ENCODE assay signal across 14 mouse cellular contexts in the genomic region with DNA sequence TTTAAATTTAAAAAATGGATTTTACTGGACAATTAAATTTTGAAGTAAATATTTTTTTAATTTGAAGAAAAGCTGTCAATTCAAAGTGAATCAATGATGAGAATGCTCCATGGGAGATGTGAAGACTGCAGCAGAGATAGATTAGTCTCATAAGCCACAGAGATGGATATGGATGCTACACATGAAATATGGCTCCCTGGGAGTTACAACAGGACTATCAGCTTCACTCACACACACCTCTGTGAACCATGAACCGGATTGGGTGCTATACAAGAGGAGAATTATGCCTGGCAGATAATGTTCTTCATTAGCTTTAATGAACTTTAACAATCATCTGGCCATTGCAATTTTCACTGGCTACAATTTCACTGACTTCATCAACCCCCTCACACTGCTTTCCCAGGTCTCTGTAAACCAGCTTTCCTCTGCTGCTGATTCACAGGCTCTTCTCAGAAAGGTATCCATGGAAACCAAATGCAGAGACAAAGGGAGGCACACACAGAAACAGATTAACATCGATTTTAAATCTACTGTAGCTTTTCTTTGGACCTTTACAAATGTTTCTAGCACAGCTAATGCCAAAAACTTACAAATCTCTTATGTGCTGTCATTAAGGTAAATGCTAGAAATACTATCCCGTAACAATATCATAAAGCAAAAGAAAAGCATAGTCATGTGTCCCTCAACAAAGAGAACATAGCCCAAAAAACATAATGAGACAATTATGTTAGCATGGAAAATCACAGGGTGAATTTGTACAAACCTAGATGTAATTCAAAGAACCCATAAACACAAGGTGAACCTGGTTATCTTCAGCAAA. TPM values are rescaled to one million over a fixed set of nuclear protein-coding genes. Genes with fewer than 3 reads are reported as not detected.
DNase-seq lines count a peak whose midpoint lies in the region; ATAC-seq and TF ChIP-seq lines count a peak whose summit lies in the region.
"Had no signal": no experiment of that assay in that cellular context is flagged by ENCODE, and none has a peak within 500 bp of the region (broad histone marks: within the 10 kb centered on the region; RNA-seq: fewer than 3 reads in every experiment).

No protein-coding gene starts in this region.

- no peaks in the 10 kb centered on the region for H3K36me3 ChIP-seq in embryonic facial prominence, embryonic 11.5 days (replicated peaks; ENCODE audit: control insufficient read depth, insufficient read depth, low read depth, low read length)
- H3K36me3 ChIP-seq in hindbrain, postnatal 0 days (ENCODE audit: insufficient read depth, low read length), result no peaks in the 10 kb centered on the region
- H3K36me3 ChIP-seq in midbrain, embryonic 16.5 days (ENCODE audit: control insufficient read depth, insufficient read depth, low read length), result no peaks in the 10 kb centered on the region
- no peaks in the 10 kb centered on the region for H3K36me3 ChIP-seq in intestine, embryonic 16.5 days (ENCODE audit: control insufficient read depth, insufficient read depth, low read length)

- 58% methylated on average over 3 of the region's 3 CpGs for WGBS in embryonic facial prominence, embryonic 11.5 days
- 25% methylated on average over 3 of the region's 3 CpGs for WGBS in hindbrain, postnatal 0 days
- 11% methylated on average over 3 of the region's 3 CpGs for WGBS in midbrain, embryonic 16.5 days
- WGBS in intestine, embryonic 16.5 days, result 53% methylated on average over 3 of the region's 3 CpGs

- no peak for ATAC-seq in embryonic facial prominence, embryonic 11.5 days (replicated peaks; ENCODE audit: insufficient number of reproducible peaks, low FRiP score, low TSS enrichment, low read depth)
- ATAC-seq in hindbrain, postnatal 0 days, result peak; percentile 92
- peak; percentile 97 for ATAC-seq in midbrain, embryonic 16.5 days
- ATAC-seq in intestine, embryonic 16.5 days, result no peak

- H3K9me3 ChIP-seq in embryonic facial prominence, embryonic 11.5 days (replicated peaks; ENCODE audit: control insufficient read depth, low read length), result no peaks in the 10 kb centered on the region
- H3K9me3 ChIP-seq in hindbrain, postnatal 0 days (ENCODE audit: low read length), result no peaks in the 10 kb centered on the region
- no peaks in the 10 kb centered on the region for H3K9me3 ChIP-seq in midbrain, embryonic 16.5 days (replicated peaks; ENCODE audit: control insufficient read depth, low read length, poor library complexity, severe bottlenecking)
- no peaks in the 10 kb centered on the region for H3K9me3 ChIP-seq in intestine, embryonic 16.5 days (ENCODE audit: control insufficient read depth, low read length)

- no peak overlapping the region for H3K4me2 ChIP-seq in embryonic facial prominence, embryonic 11.5 days (ENCODE audit: low read depth, low read length)
- H3K4me2 ChIP-seq in hindbrain, postnatal 0 days (ENCODE audit: low read depth, low read length), result no peak overlapping the region; the same call in 1 of the 2 replicates
- H3K4me2 ChIP-seq in midbrain, embryonic 16.5 days (ENCODE audit: low read length), result no peak overlapping the region
- H3K4me2 ChIP-seq in intestine, embryonic 16.5 days (ENCODE audit: low read depth, low read length), result no peak overlapping the region

- H3K27ac ChIP-seq in embryonic facial prominence, embryonic 11.5 days (replicated peaks; ENCODE audit: low read depth, low read length), result no peak overlapping the region
- peak overlapping the region; percentile 74; the same call in 1 of the 2 replicates for H3K27ac ChIP-seq in hindbrain, postnatal 0 days
- peak overlapping the region; percentile 91 for H3K27ac ChIP-seq in midbrain, embryonic 16.5 days (ENCODE audit: low read length)
- H3K27ac ChIP-seq in intestine, embryonic 16.5 days (ENCODE audit: low read length), result no peak overlapping the region

- TF ChIP-seq CTCF in hindbrain, postnatal 0 days (IDR thresholded peaks at IDR 0.05; ENCODE audit: low read depth), result no peak

- H3K4me3 ChIP-seq in embryonic facial prominence, embryonic 11.5 days (ENCODE audit: low read depth, low read length), result no peak overlapping the region
- H3K4me3 ChIP-seq in hindbrain, postnatal 0 days (ENCODE audit: low read length), result no peak overlapping the region
- H3K4me3 ChIP-seq in midbrain, embryonic 16.5 days (ENCODE audit: low read depth, low read length), result no peak overlapping the region
- no peak overlapping the region for H3K4me3 ChIP-seq in intestine, embryonic 16.5 days (ENCODE audit: low read length)

- no peaks in the 10 kb centered on the region for H3K27me3 ChIP-seq in embryonic facial prominence, embryonic 11.5 days (ENCODE audit: control insufficient read depth, insufficient read depth, low read length)
- no peaks in the 10 kb centered on the region for H3K27me3 ChIP-seq in hindbrain, postnatal 0 days (ENCODE audit: insufficient read depth, low read length)
- no peaks in the 10 kb centered on the region for H3K27me3 ChIP-seq in midbrain, embryonic 16.5 days (ENCODE audit: control insufficient read depth, insufficient read depth, low read depth, low read length)
- H3K27me3 ChIP-seq in intestine, embryonic 16.5 days (replicated peaks; ENCODE audit: control insufficient read depth, insufficient read depth, low read length), result no peaks in the 10 kb centered on the region

- H3K9ac ChIP-seq in embryonic facial prominence, embryonic 11.5 days (replicated peaks; ENCODE audit: low read length), result no peak overlapping the region
- H3K9ac ChIP-seq in hindbrain, postnatal 0 days (replicated peaks; ENCODE audit: low read length), result no peak overlapping the region
- no peak overlapping the region for H3K9ac ChIP-seq in midbrain, embryonic 16.5 days (ENCODE audit: low read depth, low read length)
- H3K9ac ChIP-seq in intestine, embryonic 16.5 days (ENCODE audit: low read depth, low read length), result no peak overlapping the region

- DNase-seq in brain, adult 2 months (ENCODE audit: low read depth, low spot score), result peak; percentile 84
- peak; percentile 43 for DNase-seq in embryonic facial prominence, embryonic 11.5 days (ENCODE audit: low spot score)
- peak; percentile 79 for DNase-seq in hindbrain, postnatal 0 days (ENCODE audit: low spot score)
- no peak for DNase-seq in cerebellum, adult 11-12 months
- DNase-seq in T-cell, adult 2 months (ENCODE audit: low spot score), result no peak
- DNase-seq: adrenal gland, postnatal 25 days had no signal

- no peaks in the 10 kb centered on the region for H3K4me1 ChIP-seq in embryonic facial prominence, embryonic 11.5 days (ENCODE audit: control insufficient read depth, insufficient read depth, low read length)
- no peaks in the 10 kb centered on the region for H3K4me1 ChIP-seq in hindbrain, postnatal 0 days (ENCODE audit: insufficient read depth, low read length)
- peaks cover 11% of the 10 kb centered on the region for H3K4me1 ChIP-seq in midbrain, embryonic 16.5 days (ENCODE audit: control insufficient read depth, insufficient read depth, low read length)
- no peaks in the 10 kb centered on the region for H3K4me1 ChIP-seq in intestine, embryonic 16.5 days (ENCODE audit: control insufficient read depth, insufficient read depth, low read length)

RNA-seq across cellular contexts. Expression of a gene that starts 3.9 kb away (rescaled TPM):
- polyA plus RNA-seq in embryonic facial prominence, embryonic 11.5 days (2014; fragmentation: Nextera tagmentation; extraction: Ambion mirVana), result not detected in 2 replicates
- not detected in 2 replicates for total RNA-seq in hindbrain, postnatal 0 days (2014; rRNA removed)
- polyA plus RNA-seq in hindbrain, postnatal 0 days (2015; fragmentation: Nextera tagmentation; extraction: Ambion mirVana), result not detected in 2 replicates
- polyA plus RNA-seq in midbrain, embryonic 16.5 days (2015; fragmentation: Nextera tagmentation; extraction: Ambion mirVana), result not detected in 2 replicates
- not detected in 2 replicates for polyA plus RNA-seq in intestine, embryonic 16.5 days (2015; fragmentation: Nextera tagmentation; extraction: Ambion mirVana)
- total RNA-seq: adrenal gland, postnatal 25 days had no signal
- polyA plus RNA-seq: cortical plate, adult 2 months; gonadal fat pad, adult 2 months; intestine, embryonic 14.5 days; limb, embryonic 14.5 days; small intestine, adult 2 months; urinary bladder, adult 2 months had no signal

RNA-seq across cellular contexts. Expression of a gene that starts 17.6 kb away (rescaled TPM):
- not detected in 2 replicates for polyA plus RNA-seq in embryonic facial prominence, embryonic 11.5 days (2014; fragmentation: Nextera tagmentation; extraction: Ambion mirVana)
- total RNA-seq in hindbrain, postnatal 0 days (2014; rRNA removed), result 3.6 TPM in 1 of 2 replicates, not detected in the other
- not detected in 2 replicates for polyA plus RNA-seq in hindbrain, postnatal 0 days (2015; fragmentation: Nextera tagmentation; extraction: Ambion mirVana)
- polyA plus RNA-seq in midbrain, embryonic 16.5 days (2015; fragmentation: Nextera tagmentation; extraction: Ambion mirVana), result not detected in 2 replicates
- polyA plus RNA-seq in intestine, embryonic 16.5 days (2015; fragmentation: Nextera tagmentation; extraction: Ambion mirVana), result not detected in 2 replicates
- total RNA-seq: adrenal gland, postnatal 25 days had no signal
- polyA plus RNA-seq: cortical plate, adult 2 months; gonadal fat pad, adult 2 months; intestine, embryonic 14.5 days; limb, embryonic 14.5 days; small intestine, adult 2 months; urinary bladder, adult 2 months had no signal

RNA-seq across cellular contexts. Expression of a gene that starts 42.1 kb away (rescaled TPM):
- polyA plus RNA-seq in embryonic facial prominence, embryonic 11.5 days (2014; fragmentation: Nextera tagmentation; extraction: Ambion mirVana), result not detected in 2 replicates
- not detected in 2 replicates for total RNA-seq in hindbrain, postnatal 0 days (2014; rRNA removed)
- not detected in 2 replicates for polyA plus RNA-seq in hindbrain, postnatal 0 days (2015; fragmentation: Nextera tagmentation; extraction: Ambion mirVana)
- polyA plus RNA-seq in midbrain, embryonic 16.5 days (2015; fragmentation: Nextera tagmentation; extraction: Ambion mirVana), result not detected in 2 replicates
- not detected in 2 replicates for polyA plus RNA-seq in intestine, embryonic 16.5 days (2015; fragmentation: Nextera tagmentation; extraction: Ambion mirVana)
- total RNA-seq: adrenal gland, postnatal 25 days had no signal
- polyA plus RNA-seq: cortical plate, adult 2 months; gonadal fat pad, adult 2 months; intestine, embryonic 14.5 days; small intestine, adult 2 months; urinary bladder, adult 2 months had no signal

RNA-seq across cellular contexts. Expression of a gene that starts 46.5 kb away (rescaled TPM):
- 34.3 and 35.0 TPM in 2 replicates for polyA plus RNA-seq in embryonic facial prominence, embryonic 11.5 days (2014; fragmentation: Nextera tagmentation; extraction: Ambion mirVana)
- total RNA-seq in hindbrain, postnatal 0 days (2014; rRNA removed), result 234 and 241 TPM in 2 replicates
- 170 and 185 TPM in 2 replicates for polyA plus RNA-seq in hindbrain, postnatal 0 days (2015; fragmentation: Nextera tagmentation; extraction: Ambion mirVana)
- 215 and 253 TPM in 2 replicates for polyA plus RNA-seq in midbrain, embryonic 16.5 days (2015; fragmentation: Nextera tagmentation; extraction: Ambion mirVana)
- polyA plus RNA-seq in intestine, embryonic 16.5 days (2015; fragmentation: Nextera tagmentation; extraction: Ambion mirVana), result 16.0 and 18.1 TPM in 2 replicates

RNA-seq across cellular contexts. Expression of a gene that starts 52.7 kb away (rescaled TPM):
- not detected in 2 replicates for polyA plus RNA-seq in embryonic facial prominence, embryonic 11.5 days (2014; fragmentation: Nextera tagmentation; extraction: Ambion mirVana)
- not detected in 2 replicates for total RNA-seq in hindbrain, postnatal 0 days (2014; rRNA removed)
- polyA plus RNA-seq in hindbrain, postnatal 0 days (2015; fragmentation: Nextera tagmentation; extraction: Ambion mirVana), result not detected in 2 replicates
- polyA plus RNA-seq in midbrain, embryonic 16.5 days (2015; fragmentation: Nextera tagmentation; extraction: Ambion mirVana), result not detected in 2 replicates
- polyA plus RNA-seq in intestine, embryonic 16.5 days (2015; fragmentation: Nextera tagmentation; extraction: Ambion mirVana), result not detected in 2 replicates
- total RNA-seq: adrenal gland, postnatal 25 days had no signal
- polyA plus RNA-seq: cortical plate, adult 2 months; gonadal fat pad, adult 2 months; intestine, embryonic 14.5 days; limb, embryonic 14.5 days; small intestine, adult 2 months; urinary bladder, adult 2 months had no signal

Comparison
In these comparisons a context has a peak if more than half of its experiments do, and no peak if none do; other contexts are left out.
1. DNase-seq: peak in brain, adult 2 months (single experiment), embryonic facial prominence, embryonic 11.5 days (single experiment) and hindbrain, postnatal 0 days (single experiment); none in cerebellum, adult 11-12 months (single experiment) and T-cell, adult 2 months (single experiment).
2. ATAC-seq: peak in hindbrain, postnatal 0 days (single experiment) and midbrain, embryonic 16.5 days (single experiment); none in embryonic facial prominence, embryonic 11.5 days (single experiment) and intestine, embryonic 16.5 days (single experiment).
3. H3K27ac ChIP-seq: peak in hindbrain, postnatal 0 days (single experiment) and midbrain, embryonic 16.5 days (single experiment); none in embryonic facial prominence, embryonic 11.5 days (single experiment) and intestine, embryonic 16.5 days (single experiment).